Comparison of ENCODE assay signal across 12 mouse cellular contexts in the genomic region with DNA sequence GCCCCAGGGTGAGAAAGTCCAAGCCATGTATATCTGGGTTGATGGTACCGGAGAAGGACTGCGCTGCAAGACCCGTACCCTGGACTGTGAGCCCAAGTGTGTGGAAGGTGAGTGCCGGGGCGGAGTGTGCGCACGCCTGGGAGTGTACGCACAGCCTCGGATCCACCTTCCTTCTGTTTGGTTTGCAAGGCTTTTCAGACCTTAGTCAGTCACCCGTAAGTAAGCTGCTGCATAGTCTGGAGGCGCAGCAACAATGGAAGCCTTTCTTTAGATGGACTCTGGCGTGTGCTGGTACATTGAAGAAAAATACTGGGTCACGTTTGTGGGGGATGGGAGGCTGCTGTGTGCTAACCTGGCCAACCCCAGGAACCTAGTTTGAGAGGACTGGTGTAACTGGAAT. TPM values are rescaled to one million over a fixed set of nuclear protein-coding genes. Genes with fewer than 3 reads are reported as not detected.
DNase-seq lines count a peak whose midpoint lies in the region; ATAC-seq lines count a peak whose summit lies in the region.
"Had no signal": no experiment of that assay in that cellular context is flagged by ENCODE, and none has a peak within 500 bp of the region (broad histone marks: within the 10 kb centered on the region; RNA-seq: fewer than 3 reads in every experiment).

No protein-coding gene starts in this region.

- no peak for DNase-seq in limb, embryonic 10.5 days (ENCODE audit: low spot score)
- DNase-seq in embryonic facial prominence, embryonic 14.5 days (ENCODE audit: low spot score), result peak; percentile 48
- DNase-seq in liver, embryonic 13.5 days, result no peak
- no peak for DNase-seq in urinary bladder, postnatal 4 days (ENCODE audit: low spot score in 2 of 2)
- no peak for DNase-seq in layer of hippocampus, adult 9-11 months
- DNase-seq: cerebellum, adult 18-20 months; heart, postnatal 10 days had no signal

- no peaks in the 10 kb centered on the region for H3K9me3 ChIP-seq in limb, embryonic 12.5 days
- no peaks in the 10 kb centered on the region for H3K9me3 ChIP-seq in limb, embryonic 10.5 days (replicated peaks)
- H3K9me3 ChIP-seq in embryonic facial prominence, embryonic 14.5 days (ENCODE audit: control insufficient read depth, low read length), result no peaks in the 10 kb centered on the region
- no peaks in the 10 kb centered on the region for H3K9me3 ChIP-seq in liver, embryonic 13.5 days (replicated peaks)
- no peaks in the 10 kb centered on the region for H3K9me3 ChIP-seq in neural tube, embryonic 15.5 days (replicated peaks)
- H3K9me3 ChIP-seq: lung, embryonic 15.5 days had no signal

- H3K4me1 ChIP-seq in limb, embryonic 12.5 days (replicated peaks), result peaks cover 16% of the 10 kb centered on the region
- H3K4me1 ChIP-seq in limb, embryonic 10.5 days, result peaks cover 20% of the 10 kb centered on the region
- peaks cover 15% of the 10 kb centered on the region; the same call in 1 of the 2 replicates for H3K4me1 ChIP-seq in embryonic facial prominence, embryonic 14.5 days (ENCODE audit: control insufficient read depth, insufficient read depth, low read length)
- peaks cover 35% of the 10 kb centered on the region for H3K4me1 ChIP-seq in liver, embryonic 13.5 days (replicated peaks)
- peaks cover 44% of the 10 kb centered on the region for H3K4me1 ChIP-seq in neural tube, embryonic 15.5 days

- H3K36me3 ChIP-seq in limb, embryonic 12.5 days, result peaks cover 55% of the 10 kb centered on the region
- peaks cover 57% of the 10 kb centered on the region for H3K36me3 ChIP-seq in limb, embryonic 10.5 days
- H3K36me3 ChIP-seq in embryonic facial prominence, embryonic 14.5 days (ENCODE audit: control insufficient read depth, insufficient read depth, low read length), result peaks cover 54% of the 10 kb centered on the region
- peaks cover 60% of the 10 kb centered on the region for H3K36me3 ChIP-seq in liver, embryonic 13.5 days
- peaks cover 51% of the 10 kb centered on the region for H3K36me3 ChIP-seq in neural tube, embryonic 15.5 days

- no peaks in the 10 kb centered on the region for H3K27me3 ChIP-seq in limb, embryonic 12.5 days
- no peaks in the 10 kb centered on the region for H3K27me3 ChIP-seq in limb, embryonic 10.5 days (ENCODE audit: low read depth, poor library complexity, severe bottlenecking)
- H3K27me3 ChIP-seq in embryonic facial prominence, embryonic 14.5 days (replicated peaks; ENCODE audit: control insufficient read depth, insufficient read depth, low read length), result no peaks in the 10 kb centered on the region
- H3K27me3 ChIP-seq in liver, embryonic 13.5 days, result no peaks in the 10 kb centered on the region
- no peaks in the 10 kb centered on the region for H3K27me3 ChIP-seq in neural tube, embryonic 15.5 days (replicated peaks)
- H3K27me3 ChIP-seq: lung, embryonic 15.5 days had no signal

- ATAC-seq in limb, embryonic 12.5 days (ENCODE audit: insufficient number of reproducible peaks, insufficient read depth, low FRiP score, low TSS enrichment, low read depth), result no peak
- no peak for ATAC-seq in embryonic facial prominence, embryonic 14.5 days (ENCODE audit: low read depth)
- no peak for ATAC-seq in liver, embryonic 13.5 days (ENCODE audit: low read depth)
- no peak for ATAC-seq in neural tube, embryonic 15.5 days (ENCODE audit: low FRiP score)
- no peak for ATAC-seq in megakaryocyte-erythroid progenitor cell, adult 5-6 weeks (replicated peaks; ENCODE audit: low FRiP score, low TSS enrichment, poor library complexity, severe bottlenecking)

- 91% methylated on average over 13 of the region's 13 CpGs for WGBS in limb, embryonic 12.5 days
- WGBS in limb, embryonic 10.5 days, result 94% methylated on average over 13 of the region's 13 CpGs
- 77% methylated on average over 13 of the region's 13 CpGs for WGBS in embryonic facial prominence, embryonic 14.5 days
- 90% methylated on average over 13 of the region's 13 CpGs for WGBS in liver, embryonic 13.5 days (ENCODE audit: insufficient replicate concordance)
- WGBS in neural tube, embryonic 15.5 days, result 35% methylated on average over 13 of the region's 13 CpGs

- no peak overlapping the region for H3K4me2 ChIP-seq in limb, embryonic 12.5 days
- H3K4me2 ChIP-seq in embryonic facial prominence, embryonic 14.5 days (ENCODE audit: low read depth, low read length), result peak overlapping the region; percentile 82; the same call in 1 of the 2 replicates
- 0 out of 2 replicates have a peak overlapping the region, but pooled peaks have one; percentile 19 for H3K4me2 ChIP-seq in liver, embryonic 13.5 days
- H3K4me2 ChIP-seq in neural tube, embryonic 15.5 days, result peak overlapping the region; percentile 72
- H3K4me2 ChIP-seq: lung, embryonic 15.5 days had no signal

- no peak overlapping the region for H3K9ac ChIP-seq in limb, embryonic 12.5 days (replicated peaks)
- H3K9ac ChIP-seq in embryonic facial prominence, embryonic 14.5 days (ENCODE audit: low read depth, low read length), result no peak overlapping the region
- no peak overlapping the region for H3K9ac ChIP-seq in liver, embryonic 13.5 days
- H3K9ac ChIP-seq in neural tube, embryonic 15.5 days (replicated peaks), result no peak overlapping the region
- H3K9ac ChIP-seq: lung, embryonic 15.5 days had no signal

- H3K4me3 ChIP-seq in limb, embryonic 12.5 days (replicated peaks), result no peak overlapping the region
- no peak overlapping the region for H3K4me3 ChIP-seq in limb, embryonic 10.5 days
- no peak overlapping the region for H3K4me3 ChIP-seq in embryonic facial prominence, embryonic 14.5 days (ENCODE audit: low read depth, low read length)
- no peak overlapping the region for H3K4me3 ChIP-seq in liver, embryonic 13.5 days (replicated peaks)
- H3K4me3 ChIP-seq in neural tube, embryonic 15.5 days (replicated peaks), result peak overlapping the region; percentile 19
- H3K4me3 ChIP-seq: lung, embryonic 15.5 days had no signal

- 0 out of 2 replicates have a peak overlapping the region, but pooled peaks have one; percentile 14 for H3K27ac ChIP-seq in limb, embryonic 12.5 days
- H3K27ac ChIP-seq in limb, embryonic 10.5 days, result no peak overlapping the region
- no peak overlapping the region for H3K27ac ChIP-seq in embryonic facial prominence, embryonic 14.5 days (replicated peaks; ENCODE audit: low read depth, low read length)
- no peak overlapping the region for H3K27ac ChIP-seq in liver, embryonic 13.5 days
- H3K27ac ChIP-seq in neural tube, embryonic 15.5 days (replicated peaks), result no peak overlapping the region
- H3K27ac ChIP-seq: lung, embryonic 15.5 days had no signal

RNA-seq across cellular contexts. Expression of a gene that starts 3.0 kb away (rescaled TPM):
- 0.74 and 0.90 TPM in 2 replicates for polyA plus RNA-seq in limb, embryonic 12.5 days (2016; fragmentation: Nextera tagmentation; extraction: Ambion mirVana)
- polyA plus RNA-seq in limb, embryonic 10.5 days (2016; fragmentation: Nextera tagmentation; extraction: Ambion mirVana), result 0.69 and 0.74 TPM in 2 replicates
- 0.77 and 0.97 TPM in 2 replicates for polyA plus RNA-seq in embryonic facial prominence, embryonic 14.5 days (2014; fragmentation: Nextera tagmentation; extraction: Ambion mirVana)
- 0.39 and 0.41 TPM in 2 replicates for polyA plus RNA-seq in liver, embryonic 13.5 days (2015; fragmentation: Nextera tagmentation; extraction: Ambion mirVana)
- polyA plus RNA-seq in neural tube, embryonic 15.5 days (2015; fragmentation: Nextera tagmentation; extraction: Ambion mirVana), result 1.5 and 1.6 TPM in 2 replicates
- 0.15 TPM in 1 of 2 replicates, not detected in the other for total RNA-seq in megakaryocyte-erythroid progenitor cell, adult 5-6 weeks (2014; fragmentation: Nextera tagmentation)
- total RNA-seq in megakaryocyte-erythroid progenitor cell, adult 5-6 weeks (2017), result 1.1 TPM in 1 of 2 replicates, not detected in the other

RNA-seq across cellular contexts. Expression of a gene that starts 3.3 kb away (rescaled TPM):
- polyA plus RNA-seq in limb, embryonic 12.5 days (2016; fragmentation: Nextera tagmentation; extraction: Ambion mirVana), result 105 TPM in 2 replicates
- polyA plus RNA-seq in limb, embryonic 10.5 days (2016; fragmentation: Nextera tagmentation; extraction: Ambion mirVana), result 122 and 125 TPM in 2 replicates
- 97.5 and 104 TPM in 2 replicates for polyA plus RNA-seq in embryonic facial prominence, embryonic 14.5 days (2014; fragmentation: Nextera tagmentation; extraction: Ambion mirVana)
- polyA plus RNA-seq in liver, embryonic 13.5 days (2015; fragmentation: Nextera tagmentation; extraction: Ambion mirVana), result 114 TPM in 2 replicates
- polyA plus RNA-seq in neural tube, embryonic 15.5 days (2015; fragmentation: Nextera tagmentation; extraction: Ambion mirVana), result 215 and 233 TPM in 2 replicates
- total RNA-seq in megakaryocyte-erythroid progenitor cell, adult 5-6 weeks (2014; fragmentation: Nextera tagmentation), result 49.6 and 116 TPM in 2 replicates
- 74.8 and 98.1 TPM in 2 replicates for total RNA-seq in megakaryocyte-erythroid progenitor cell, adult 5-6 weeks (2017)

RNA-seq across cellular contexts. Expression of a gene that starts 11.5 kb away (rescaled TPM):
- polyA plus RNA-seq in limb, embryonic 12.5 days (2016; fragmentation: Nextera tagmentation; extraction: Ambion mirVana), result not detected in 2 replicates
- not detected in 2 replicates for polyA plus RNA-seq in limb, embryonic 10.5 days (2016; fragmentation: Nextera tagmentation; extraction: Ambion mirVana)
- not detected in 2 replicates for polyA plus RNA-seq in embryonic facial prominence, embryonic 14.5 days (2014; fragmentation: Nextera tagmentation; extraction: Ambion mirVana)
- polyA plus RNA-seq in liver, embryonic 13.5 days (2015; fragmentation: Nextera tagmentation; extraction: Ambion mirVana), result not detected in 2 replicates
- polyA plus RNA-seq in neural tube, embryonic 15.5 days (2015; fragmentation: Nextera tagmentation; extraction: Ambion mirVana), result not detected in 2 replicates
- not detected in 2 replicates for total RNA-seq in megakaryocyte-erythroid progenitor cell, adult 5-6 weeks (2014; fragmentation: Nextera tagmentation)
- not detected in 2 replicates for total RNA-seq in megakaryocyte-erythroid progenitor cell, adult 5-6 weeks (2017)
- total RNA-seq: heart, postnatal 10 days had no signal
- polyA plus RNA-seq: lung, embryonic 15.5 days had no signal

RNA-seq across cellular contexts. Expression of a gene that starts 28.9 kb away (rescaled TPM):
- polyA plus RNA-seq in limb, embryonic 12.5 days (2016; fragmentation: Nextera tagmentation; extraction: Ambion mirVana), result 0.44 and 0.47 TPM in 2 replicates
- polyA plus RNA-seq in limb, embryonic 10.5 days (2016; fragmentation: Nextera tagmentation; extraction: Ambion mirVana), result 0.64 and 2.1 TPM in 2 replicates
- 0.18 and 0.19 TPM in 2 replicates for polyA plus RNA-seq in embryonic facial prominence, embryonic 14.5 days (2014; fragmentation: Nextera tagmentation; extraction: Ambion mirVana)
- polyA plus RNA-seq in liver, embryonic 13.5 days (2015; fragmentation: Nextera tagmentation; extraction: Ambion mirVana), result 0.10 and 0.17 TPM in 2 replicates
- polyA plus RNA-seq in neural tube, embryonic 15.5 days (2015; fragmentation: Nextera tagmentation; extraction: Ambion mirVana), result 0.33 and 0.44 TPM in 2 replicates
- not detected in 2 replicates for total RNA-seq in megakaryocyte-erythroid progenitor cell, adult 5-6 weeks (2014; fragmentation: Nextera tagmentation)
- not detected in 2 replicates for total RNA-seq in megakaryocyte-erythroid progenitor cell, adult 5-6 weeks (2017)
- total RNA-seq: heart, postnatal 10 days had no signal
- polyA plus RNA-seq: large intestine, adult 2 months had no signal

RNA-seq across cellular contexts. Expression of a gene that starts 59.1 kb away (rescaled TPM):
- polyA plus RNA-seq in limb, embryonic 12.5 days (2016; fragmentation: Nextera tagmentation; extraction: Ambion mirVana), result not detected in 2 replicates
- polyA plus RNA-seq in limb, embryonic 10.5 days (2016; fragmentation: Nextera tagmentation; extraction: Ambion mirVana), result not detected in 2 replicates
- 0.14 and 0.26 TPM in 2 replicates for polyA plus RNA-seq in embryonic facial prominence, embryonic 14.5 days (2014; fragmentation: Nextera tagmentation; extraction: Ambion mirVana)
- polyA plus RNA-seq in liver, embryonic 13.5 days (2015; fragmentation: Nextera tagmentation; extraction: Ambion mirVana), result not detected in 2 replicates
- polyA plus RNA-seq in neural tube, embryonic 15.5 days (2015; fragmentation: Nextera tagmentation; extraction: Ambion mirVana), result 0.14 and 0.18 TPM in 2 replicates
- total RNA-seq in megakaryocyte-erythroid progenitor cell, adult 5-6 weeks (2014; fragmentation: Nextera tagmentation), result 0.62 TPM in 1 of 2 replicates, not detected in the other
- total RNA-seq in megakaryocyte-erythroid progenitor cell, adult 5-6 weeks (2017), result not detected in 2 replicates
- total RNA-seq: heart, postnatal 10 days had no signal
- polyA plus RNA-seq: lung, embryonic 15.5 days had no signal
